Mouse (Mus musculus): ENCODE data around the gene Gm11397.
"Not testable (repeated sequence)": the region's sequence is repeated elsewhere in the genome, so short reads cannot be mapped to it uniquely, and the experiment has no call there.

Gm11397 gene

GRCm38 (mm10) chr13:33395461-33395860 is at the start of gene Gm11397:
Gene Gm11397 (plus strand): TSS chr13:33395761.
- DNase-seq: not testable (repeated sequence)

- DNase-seq: not testable (repeated sequence)
Measured at GRCm38 (mm10) chr13:33356666-33357065, 38.9 kb upstream of the Gm11397 start.

GRCm38 (mm10) chr13:33432714-33433113 is 37.2 kb downstream of the Gm11397 start:
- DNase-seq: not testable (repeated sequence)
